Mouse (Mus musculus): Measurements from ENCODE around the gene Prps1.
A peak's percentile ranks its signal among the peaks of the same experiment; 100 is the strongest.
"Not testable (repeated sequence)": the region's sequence is repeated elsewhere in the genome, so short reads cannot be mapped to it uniquely, and the experiment has no call there.

Gene Prps1

DNA sequence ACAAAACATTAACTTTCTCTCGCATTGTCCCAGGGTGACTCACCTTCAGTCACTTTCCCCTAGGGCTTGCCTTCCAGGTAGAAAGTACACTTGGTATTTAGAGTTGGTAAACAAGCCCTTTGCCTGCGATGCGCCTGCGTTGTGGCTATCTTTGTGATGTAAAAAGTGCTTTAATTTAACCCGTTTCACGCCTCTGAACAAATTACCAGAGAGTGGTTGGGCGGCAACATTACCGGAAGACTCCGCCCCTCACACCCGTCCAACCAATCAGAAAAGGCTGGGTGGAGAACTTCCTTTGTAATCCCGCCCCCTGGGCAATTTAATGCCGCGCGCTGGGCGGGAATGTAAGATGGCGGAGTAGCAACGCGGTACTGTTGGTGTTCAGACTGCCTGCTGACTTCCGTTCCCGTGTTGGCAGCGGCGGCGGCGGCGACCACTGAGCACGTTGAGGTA, at the start of gene Prps1:
Gene Prps1, plus strand, starts transcription at position 335 of the 453 bp plus-strand sequence.
- peak; percentile 76 for DNase-seq

DNA sequence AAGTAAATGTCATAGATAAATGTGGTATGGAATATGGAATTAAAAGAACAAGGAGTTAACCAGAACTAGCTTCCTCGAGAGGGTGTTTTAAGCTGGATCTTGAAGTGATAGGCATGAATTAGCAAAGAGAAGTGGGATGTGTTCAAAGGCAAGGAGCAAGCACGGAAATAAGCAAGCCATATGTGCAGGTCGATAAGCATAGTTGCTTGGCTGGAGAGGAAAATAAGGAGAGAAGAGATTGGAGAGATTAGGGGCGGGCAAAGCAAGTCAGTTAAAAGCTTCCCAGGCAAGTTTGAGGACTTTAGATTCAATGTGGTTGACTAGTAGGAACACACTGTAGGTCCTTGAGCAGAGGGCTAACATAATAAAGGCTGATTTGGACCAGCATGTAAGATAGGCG, 48.8 kb upstream of the Prps1 start:
- DNase-seq, result no peak

DNA sequence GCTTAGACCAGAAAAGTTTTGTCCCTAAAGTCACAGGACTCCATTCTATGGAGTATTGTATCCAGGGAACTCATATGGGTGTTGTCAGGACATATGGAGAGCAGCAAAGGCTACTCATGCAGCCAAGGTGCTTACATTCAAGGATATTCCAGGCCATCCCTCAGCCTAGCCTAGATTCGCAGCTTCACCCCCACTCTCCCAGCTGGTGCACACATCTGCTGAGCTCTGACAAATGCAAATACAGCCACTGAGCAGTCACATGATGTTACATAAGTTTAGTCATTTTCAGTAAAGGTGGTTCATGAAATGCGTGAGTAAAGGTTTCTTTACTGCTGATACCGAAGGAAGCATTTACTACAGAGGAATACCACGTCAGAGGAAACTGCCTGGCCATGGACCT, 37.9 kb upstream of the Prps1 start:
- no peak for DNase-seq

DNA sequence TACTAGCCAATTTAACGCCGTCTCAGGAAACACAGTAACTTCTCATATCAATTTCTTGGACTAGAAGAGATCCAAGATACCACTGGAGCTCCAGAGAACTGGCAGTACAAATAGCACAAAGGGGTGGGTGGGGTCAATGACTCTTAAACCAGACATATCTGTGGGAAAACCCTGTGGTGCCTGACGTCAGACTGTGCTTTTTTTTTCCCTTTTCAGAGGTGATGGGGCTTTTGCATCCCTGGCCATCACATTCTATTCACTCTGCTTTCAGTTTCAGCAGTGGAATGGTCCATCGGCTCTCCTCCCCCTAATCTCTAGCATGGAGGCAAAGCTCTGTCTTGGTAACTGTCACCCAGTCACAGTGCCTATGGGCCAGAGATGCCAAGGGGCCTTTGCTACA, 29.3 kb upstream of the Prps1 start:
- no peak for DNase-seq

DNA sequence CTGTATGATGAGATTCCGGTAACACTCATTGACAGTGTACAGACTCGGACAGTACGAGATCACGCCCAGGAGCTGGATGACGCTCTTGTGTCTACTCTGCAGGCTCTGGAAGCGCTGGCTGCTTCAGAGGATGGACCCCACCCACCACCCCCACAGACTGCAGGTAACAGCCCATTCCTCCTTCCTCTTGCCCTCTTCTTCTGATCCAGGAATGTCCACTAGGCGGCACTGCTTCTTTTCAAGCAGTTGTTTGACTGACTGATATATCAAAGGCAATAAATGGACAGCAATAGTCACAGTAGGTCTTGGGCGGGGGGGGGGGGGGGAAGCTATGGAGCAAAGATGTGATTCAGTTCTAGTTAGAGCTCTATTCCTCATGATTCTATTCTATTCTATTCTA, 28.2 kb upstream of the Prps1 start:
- no peak for DNase-seq

DNA sequence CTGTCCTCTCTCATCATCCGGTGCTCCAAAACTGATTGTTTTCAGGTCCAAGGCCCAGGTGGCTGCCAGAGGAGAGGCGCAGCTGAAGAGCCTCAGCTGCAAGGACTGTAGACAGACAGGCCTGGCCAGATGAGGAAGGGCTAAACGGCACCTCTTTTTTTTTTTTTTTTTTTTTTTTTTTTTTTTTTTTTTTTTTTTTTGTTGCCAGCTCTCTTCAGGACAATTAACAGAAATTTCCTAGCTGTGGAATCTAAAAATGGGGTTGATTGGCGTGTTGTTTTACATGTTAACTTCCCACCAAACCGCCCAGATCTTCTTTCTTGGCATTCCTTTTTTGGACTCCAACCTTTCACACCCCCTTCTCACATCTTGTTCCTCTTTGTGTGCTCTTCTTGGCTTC, 26.4 kb upstream of the Prps1 start:
- DNase-seq, result no peak

DNA sequence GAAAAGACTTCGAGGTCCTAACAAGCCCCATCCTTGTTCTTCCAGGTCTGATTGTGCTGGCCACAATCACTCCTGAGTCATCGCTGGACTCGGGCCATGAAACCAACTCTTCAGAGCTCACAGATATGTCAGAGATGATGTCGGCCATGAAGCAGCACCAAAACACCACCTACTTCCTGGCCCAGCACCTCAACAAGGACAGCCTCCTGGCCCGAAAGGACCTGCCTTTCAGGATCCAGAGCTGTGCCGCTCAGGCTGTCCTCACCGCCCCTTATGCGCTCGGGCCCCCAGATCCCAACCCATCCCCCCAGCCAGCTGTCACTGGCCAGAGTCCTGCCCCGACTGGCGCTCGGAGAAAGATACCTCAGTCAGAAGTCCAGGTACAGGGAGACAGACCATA, 25.9 kb upstream of the Prps1 start:
- DNase-seq, result peak; percentile 27

DNA sequence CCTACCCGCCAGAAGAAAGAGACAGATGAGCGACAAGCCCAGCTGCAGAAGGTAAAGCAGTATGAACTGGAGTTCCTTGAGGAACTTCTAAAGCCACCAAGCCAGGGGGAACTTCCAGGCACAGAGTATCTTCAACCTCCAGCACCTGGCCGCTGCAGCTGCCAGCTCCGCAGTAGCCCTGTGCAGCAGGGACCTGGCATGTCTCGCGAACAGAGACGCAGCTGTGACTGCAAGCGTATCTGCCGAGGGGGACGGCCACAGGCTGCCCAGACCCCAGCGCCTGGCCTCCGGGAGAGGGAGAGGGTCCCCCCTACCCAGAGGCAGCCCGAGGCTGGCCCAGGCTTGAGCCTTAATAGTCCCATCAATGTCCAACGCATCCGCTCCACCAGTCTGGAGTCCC, 24.4 kb upstream of the Prps1 start:
- DNase-seq, result no peak

DNA sequence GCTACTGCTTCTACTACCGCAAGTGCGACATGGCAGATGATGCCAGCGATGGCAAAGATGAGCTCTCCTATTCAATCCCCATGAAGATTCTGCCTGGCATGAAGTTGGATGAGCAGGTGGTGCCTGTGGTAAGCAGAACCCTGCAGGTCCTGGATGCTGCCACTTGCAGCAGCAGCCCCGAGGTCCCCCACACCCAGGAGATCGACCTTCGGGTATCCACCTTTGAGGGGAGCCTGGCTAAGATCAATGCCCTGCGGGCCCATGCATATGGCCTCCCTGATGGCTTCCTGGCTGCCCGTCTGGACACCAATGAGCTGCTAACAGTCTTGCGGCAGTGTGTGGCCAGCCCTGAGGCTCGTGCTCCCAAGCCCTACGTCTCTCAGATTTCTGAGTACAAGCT, 23.6 kb upstream of the Prps1 start:
- DNase-seq, result no peak

DNA sequence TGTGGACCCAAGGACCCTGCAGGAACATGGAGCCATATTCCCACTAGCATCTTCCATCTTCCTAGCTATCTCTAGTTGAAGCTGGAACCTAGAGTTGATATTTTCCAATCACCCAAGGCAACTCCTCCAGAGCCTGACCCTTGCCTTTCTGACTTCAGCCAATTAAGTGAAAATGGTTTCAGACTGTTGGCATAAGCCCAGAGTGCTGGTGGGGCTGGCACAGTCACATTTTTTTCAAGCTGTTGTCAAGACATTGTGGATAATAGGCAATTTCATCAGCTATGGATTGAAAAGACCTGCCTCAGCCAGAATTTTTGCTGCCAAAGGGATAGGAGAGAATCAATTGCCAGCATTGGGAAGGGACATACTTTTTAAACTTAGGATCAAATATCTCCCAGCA, 18.5 kb upstream of the Prps1 start:
- DNase-seq, result no peak

DNA sequence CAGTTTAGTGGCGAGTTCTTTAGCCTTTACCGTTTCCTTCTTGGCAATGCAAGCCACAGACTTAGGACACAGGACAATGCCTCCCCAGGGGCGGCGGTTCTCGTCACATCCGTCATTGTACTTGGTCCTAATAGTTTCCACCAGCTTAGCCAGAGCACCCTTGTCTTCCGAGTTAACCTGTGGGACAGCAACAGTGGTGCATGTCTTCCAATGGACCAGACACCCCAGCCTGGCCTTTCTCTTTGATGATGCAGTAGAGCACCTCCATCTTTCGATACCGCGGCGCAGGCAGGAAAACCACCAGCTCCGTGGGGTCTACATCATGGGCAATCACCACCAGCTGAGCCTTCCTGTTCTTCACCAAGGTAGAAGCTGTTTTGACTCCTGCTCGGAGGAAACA, 10.9 kb upstream of the Prps1 start:
- no peak for DNase-seq

DNA sequence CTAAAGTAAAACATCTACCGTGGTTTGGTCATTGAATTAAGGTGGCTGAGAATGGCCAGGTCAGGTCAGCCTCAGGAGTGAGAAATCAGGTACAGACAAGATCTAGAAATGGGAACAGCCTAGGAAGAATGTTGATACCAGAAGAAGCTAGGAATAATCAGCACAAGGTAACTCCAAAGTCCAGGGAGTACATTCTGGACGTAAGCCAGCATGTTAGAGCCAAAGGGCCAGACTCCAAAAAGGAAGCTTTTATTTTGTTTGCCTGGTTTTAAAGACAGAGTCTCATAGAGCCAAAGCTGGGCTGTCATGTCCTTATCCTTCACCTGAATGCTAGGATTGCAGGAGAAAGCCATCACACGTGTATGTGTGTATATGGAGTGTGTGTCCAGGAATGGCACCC, 6.3 kb upstream of the Prps1 start:
- DNase-seq, result no peak

DNA sequence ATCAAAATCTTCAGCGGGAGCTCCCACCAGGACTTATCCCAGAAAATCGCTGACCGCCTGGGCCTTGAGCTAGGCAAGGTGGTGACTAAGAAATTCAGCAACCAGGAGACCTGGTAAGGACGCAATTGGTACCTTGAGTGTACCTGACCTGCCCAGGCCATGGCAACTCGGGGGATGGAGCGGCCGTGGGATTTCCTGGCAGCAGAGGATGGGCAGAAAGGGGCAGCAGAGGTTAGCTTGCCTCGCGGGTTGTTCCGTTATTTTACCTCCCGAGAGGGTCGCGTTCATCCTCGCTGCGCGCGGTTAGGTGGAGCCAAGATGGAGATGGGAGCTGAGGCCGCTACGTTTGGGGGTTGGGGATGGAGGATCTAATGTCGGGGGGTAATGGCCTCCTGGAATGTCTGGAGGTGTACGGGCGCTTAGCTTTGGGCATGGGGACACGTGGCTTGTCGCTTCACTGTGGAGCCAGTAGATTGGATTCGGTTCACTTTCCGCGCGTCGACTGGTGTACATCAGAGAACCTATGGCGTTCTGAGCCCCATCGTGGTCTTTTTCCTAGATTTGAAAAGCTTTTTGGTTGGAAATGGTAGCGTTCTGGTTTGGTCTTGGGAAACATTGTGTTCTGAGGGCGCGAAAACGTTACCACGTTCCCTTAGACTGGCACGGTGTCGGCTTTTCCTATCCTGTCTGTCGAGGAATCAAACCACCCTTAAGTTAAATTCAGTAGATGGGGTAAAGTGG, 508 bp downstream of the Prps1 start:
- no peak for DNase-seq

DNA sequence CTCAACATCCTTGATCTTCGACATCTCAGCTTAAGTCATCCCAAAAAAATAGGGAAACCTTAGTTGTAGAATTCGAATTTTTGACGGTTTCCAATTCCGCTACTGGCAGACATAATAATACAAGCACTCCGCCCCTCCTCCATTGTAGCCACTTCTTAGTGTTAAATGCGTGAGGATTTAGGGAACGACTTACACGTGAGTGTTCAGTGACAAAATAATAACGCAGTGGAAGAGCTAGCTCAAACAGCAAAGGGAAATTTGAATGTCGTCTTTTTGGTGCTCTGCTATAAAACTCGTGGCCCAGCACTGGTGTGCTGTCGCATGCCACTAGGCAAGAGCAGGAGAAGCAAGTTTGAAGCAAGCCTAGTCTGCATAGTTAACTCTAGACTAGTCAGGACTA, 1.1 kb downstream of the Prps1 start:
- DNase-seq, result no peak

DNA sequence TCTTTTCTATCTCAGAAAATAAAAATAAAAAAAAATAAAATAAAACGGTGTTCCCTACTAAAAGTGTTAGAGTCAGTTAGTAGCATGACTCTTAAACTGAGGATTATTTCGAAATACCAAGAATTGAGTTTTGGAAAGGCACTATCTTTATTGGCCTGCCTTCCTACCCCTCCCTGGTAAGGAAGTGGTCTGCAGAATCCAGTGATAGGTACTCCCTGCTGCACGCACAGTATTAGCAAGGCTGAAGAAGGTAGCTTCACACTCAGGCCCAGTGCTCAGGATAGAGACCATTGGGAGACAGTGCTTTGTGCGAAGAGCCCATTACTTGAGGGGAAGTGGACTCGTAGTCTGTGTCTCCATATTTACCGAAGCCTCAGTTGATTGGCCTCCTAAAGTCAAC, 21.8 kb downstream of the Prps1 start:
- DNase-seq, result no peak

DNA sequence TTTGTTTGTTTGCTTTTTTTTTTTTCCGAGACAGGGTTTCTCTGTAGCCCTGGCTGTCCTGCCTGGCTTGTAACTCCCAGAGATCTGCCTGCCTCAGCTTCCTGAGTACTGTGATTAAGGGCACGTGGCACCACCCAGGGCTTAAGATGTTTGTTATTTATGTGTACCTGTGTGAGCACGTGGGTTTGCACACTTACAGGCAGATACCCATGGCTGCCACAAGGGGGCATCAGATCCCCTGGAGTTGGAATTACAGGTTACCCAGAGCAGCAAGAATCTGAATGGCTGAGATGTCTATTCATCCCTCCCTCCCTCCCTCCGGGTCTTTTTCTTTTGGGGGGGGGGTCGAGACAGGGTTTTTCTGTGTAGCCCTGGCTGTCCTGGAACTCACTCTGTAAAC, 22.8 kb downstream of the Prps1 start:
- peak; percentile 17 for DNase-seq

DNA sequence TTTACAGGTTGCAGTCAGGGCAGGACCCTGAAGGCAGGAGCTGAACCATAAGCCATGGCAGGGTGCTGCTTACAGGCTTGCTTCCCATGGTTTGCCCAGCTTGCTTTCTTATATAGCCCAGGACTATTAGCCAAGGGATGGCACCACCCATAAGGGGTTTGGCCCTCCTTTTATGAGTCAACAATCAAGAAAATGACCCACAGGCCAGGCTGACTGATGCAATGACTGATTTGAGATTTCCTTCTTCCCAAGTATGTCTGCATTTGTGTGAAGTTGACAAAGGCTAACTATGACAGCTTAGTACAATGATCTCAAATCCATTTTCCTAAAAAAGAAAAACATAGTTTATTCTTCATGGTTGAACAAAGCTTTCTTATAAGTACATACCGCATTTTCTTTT, 32.8 kb downstream of the Prps1 start:
- DNase-seq, result no peak

DNA sequence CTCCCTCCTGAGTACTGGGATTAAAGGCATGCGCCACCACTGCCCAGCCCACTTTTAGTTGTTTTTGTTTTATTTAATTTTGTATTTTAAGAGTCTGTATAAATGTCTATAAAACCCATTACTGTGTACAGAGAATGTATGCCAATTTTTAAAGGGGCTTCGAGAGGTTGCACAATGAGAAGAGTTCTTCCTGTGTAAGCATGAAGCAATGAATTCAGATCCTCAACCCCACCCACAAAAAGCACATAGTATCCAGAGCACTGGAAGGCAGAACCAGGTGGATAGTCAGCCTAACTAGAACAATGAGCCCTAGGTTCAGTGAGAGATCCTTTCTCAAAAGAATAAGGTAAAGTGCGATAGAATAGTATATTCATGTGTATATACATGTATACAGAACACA, 33.8 kb downstream of the Prps1 start:
- no peak for DNase-seq

DNA sequence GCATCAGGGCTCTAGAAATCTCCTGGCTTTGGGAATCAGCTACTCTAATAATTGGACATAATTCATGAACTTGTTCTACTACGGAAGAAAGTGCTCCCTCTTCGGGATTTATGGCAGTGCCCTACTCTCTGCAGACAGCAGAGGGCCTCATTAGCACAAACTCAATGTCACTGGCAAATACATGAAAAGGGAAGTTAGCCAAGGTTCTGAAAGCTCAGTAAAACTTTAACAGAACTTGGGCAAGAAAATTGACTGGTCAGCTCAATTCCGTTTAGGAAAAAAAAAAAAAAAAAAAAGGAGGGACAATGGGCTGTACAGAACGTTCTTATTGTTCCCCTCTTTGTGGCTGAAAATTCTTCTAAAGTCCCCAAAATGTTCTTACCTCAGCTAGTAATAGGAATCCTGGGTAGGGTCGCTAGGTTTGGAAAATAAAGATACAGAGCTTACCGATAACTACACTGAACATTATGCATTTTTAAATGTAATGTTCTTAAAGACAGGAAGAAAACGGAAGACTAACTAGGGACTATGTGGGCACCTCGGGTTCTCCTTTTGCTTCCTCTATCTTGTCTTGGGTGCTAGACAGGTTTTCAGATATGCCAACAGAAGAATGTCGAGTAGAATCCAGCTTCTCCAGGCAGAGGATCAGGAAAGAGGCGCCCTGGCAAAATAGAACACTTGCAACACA, 35.6 kb downstream of the Prps1 start:
- peak; percentile 22 for DNase-seq

DNA sequence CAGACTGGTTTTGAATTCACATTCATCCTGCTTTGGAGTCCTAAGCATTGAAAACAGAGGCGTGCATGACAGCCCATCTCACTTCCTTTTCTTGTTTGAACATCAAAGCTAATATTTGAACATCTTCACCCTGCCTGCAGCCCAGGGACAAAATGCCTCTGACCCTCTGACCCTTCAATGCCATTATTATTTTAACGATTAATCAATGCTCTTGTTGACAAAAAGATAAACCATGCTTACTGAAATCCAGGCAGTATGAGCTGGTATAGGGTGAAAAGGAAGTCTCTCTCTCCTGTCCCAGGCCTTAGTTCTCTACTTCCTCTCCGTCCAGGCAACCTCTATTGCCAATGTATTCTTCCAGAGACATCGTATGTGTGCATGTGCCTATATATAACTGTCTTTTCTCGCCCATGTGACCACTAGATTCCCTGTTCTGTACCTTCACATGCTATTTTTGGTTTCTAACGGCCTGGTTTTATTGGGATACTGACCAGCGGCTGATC, 37.2 kb downstream of the Prps1 start:
- no peak for DNase-seq

DNA sequence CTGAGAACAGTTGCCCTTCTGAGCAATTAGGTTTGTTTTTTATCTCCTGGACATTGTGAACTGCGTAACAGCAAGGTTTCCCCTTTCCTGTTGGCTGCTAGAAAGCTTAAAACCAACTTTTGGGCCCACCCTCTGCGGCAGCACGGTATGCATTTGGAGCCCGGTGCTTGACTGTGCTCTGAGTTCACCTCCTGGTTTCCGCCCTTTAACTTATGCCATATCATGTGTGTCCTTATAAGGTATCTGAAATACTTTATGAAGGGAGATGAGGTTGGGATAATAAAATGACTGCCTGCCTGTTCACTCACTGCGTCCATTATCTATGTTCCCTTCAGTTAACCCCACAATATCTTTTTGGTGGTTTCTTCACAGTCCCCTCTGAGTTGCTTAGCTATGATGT, 37.8 kb downstream of the Prps1 start:
- DNase-seq, result no peak

DNA sequence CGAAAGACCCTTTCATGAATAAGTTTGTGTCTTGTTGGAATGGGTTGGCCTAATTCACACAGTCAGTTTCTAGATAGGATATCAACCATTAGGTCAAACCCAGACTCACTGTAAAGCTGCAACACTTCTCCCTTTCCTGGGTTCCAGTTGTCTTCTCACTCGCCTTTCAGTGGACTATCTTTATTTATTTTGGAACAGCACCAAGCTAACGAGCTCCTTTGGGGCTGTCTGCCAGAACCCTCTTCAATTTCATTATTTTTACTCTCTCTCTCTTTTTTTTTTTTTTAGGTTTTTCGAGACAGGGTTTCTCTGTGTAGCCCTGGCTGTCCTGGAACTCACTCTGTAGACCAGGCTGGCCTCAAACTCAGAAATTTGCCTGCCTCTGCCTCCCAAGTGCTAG, 42.0 kb downstream of the Prps1 start:
- DNase-seq, result not testable (repeated sequence)

DNA sequence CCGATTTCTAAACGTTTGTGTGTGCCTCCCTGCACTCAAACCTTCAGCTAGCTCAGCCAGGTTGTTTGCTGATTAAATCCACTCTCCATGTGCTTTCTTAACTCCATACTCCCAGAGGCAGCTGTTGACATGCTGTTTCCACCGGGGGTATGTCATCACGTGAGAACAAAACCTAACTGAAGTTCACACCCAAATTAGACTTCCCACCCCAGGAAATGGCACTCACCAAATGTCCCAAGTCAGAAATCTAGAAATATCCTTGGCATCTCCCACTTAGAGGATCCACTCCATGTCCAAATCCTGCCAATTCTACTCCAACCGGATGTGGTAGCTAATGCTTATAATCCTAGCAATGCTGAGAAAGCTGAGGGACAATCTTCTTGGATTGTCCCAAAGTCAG, 43.9 kb downstream of the Prps1 start:
- DNase-seq, result no peak
